Comparison of ENCODE assay signal across 8 mouse cellular contexts in the genomic region with DNA sequence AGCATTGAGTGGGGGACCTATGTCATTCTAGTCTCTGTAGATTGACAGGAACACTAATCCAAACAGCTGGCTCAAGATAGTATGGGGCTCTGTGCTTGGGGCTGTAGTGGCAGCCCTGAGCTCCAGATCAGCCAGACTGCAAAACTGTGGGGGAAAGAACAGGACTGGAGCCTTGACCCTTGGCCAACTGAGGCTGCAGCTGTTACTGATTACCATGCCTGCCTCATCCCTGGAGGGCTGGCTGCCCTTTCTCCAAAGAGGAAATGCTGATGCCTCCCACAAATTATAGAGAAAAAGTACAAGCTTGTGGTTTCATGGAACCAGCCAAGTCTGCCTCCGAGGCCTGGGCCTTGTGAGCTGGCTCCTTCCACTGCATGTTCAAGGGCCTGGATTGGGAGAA. TPM values are rescaled to one million over a fixed set of nuclear protein-coding genes. Genes with fewer than 3 reads are reported as not detected.
DNase-seq lines count a peak whose midpoint lies in the region; ATAC-seq and TF ChIP-seq lines count a peak whose summit lies in the region.

No protein-coding gene starts in this region.

- TF ChIP-seq CTCF in layer of hippocampus, adult 2 months (conservative IDR thresholded peaks at IDR 0.05), result no peak

- no peak for ATAC-seq in neural tube, embryonic 15.5 days (ENCODE audit: low FRiP score)
- no peak for ATAC-seq in activated CD4-positive, CD25-positive, alpha-beta regulatory T cell, adult 4 months
- no peak for ATAC-seq in erythroblast, adult 5-6 weeks (replicated peaks; ENCODE audit: low FRiP score, poor library complexity, severe bottlenecking)

- H3K27me3 ChIP-seq in neural tube, embryonic 15.5 days (replicated peaks), result no peaks in the 10 kb centered on the region

- peak; percentile 40 for DNase-seq in neural tube, embryonic 10.5 days (ENCODE audit: extremely low spot score, low spot score)
- peak; percentile 10 to 27 for DNase-seq in gastrocnemius, adult 8-10 months (ENCODE audit: low spot score in 2 of 2)
- DNase-seq in kidney, postnatal 4 days, result peak; percentile 48 to 68
- DNase-seq in skeletal muscle tissue, adult 2 months (ENCODE audit: low read depth, low spot score), result peak; percentile 44
- no peak for DNase-seq in layer of hippocampus, adult 2 months (ENCODE audit: low spot score in 2 of 2)

- H3K4me2 ChIP-seq in neural tube, embryonic 15.5 days, result no peak overlapping the region

- H3K9me3 ChIP-seq in neural tube, embryonic 15.5 days (replicated peaks), result 0 out of 2 replicates have a peak, but pooled peaks cover 3% of the 10 kb centered on the region

- no peaks in the 10 kb centered on the region for H3K4me1 ChIP-seq in neural tube, embryonic 15.5 days

- 75% methylated on average over 1 of the region's 1 CpGs for WGBS in neural tube, embryonic 15.5 days

- H3K4me3 ChIP-seq in neural tube, embryonic 15.5 days (replicated peaks), result no peak overlapping the region
- H3K4me3 ChIP-seq in layer of hippocampus, adult 2 months, result no peak overlapping the region

- no peak overlapping the region for H3K27ac ChIP-seq in neural tube, embryonic 15.5 days (replicated peaks)
- no peak overlapping the region for H3K27ac ChIP-seq in layer of hippocampus, adult 2 months

- no peaks in the 10 kb centered on the region for H3K36me3 ChIP-seq in neural tube, embryonic 15.5 days

- no peak overlapping the region for H3K9ac ChIP-seq in neural tube, embryonic 15.5 days (replicated peaks)

RNA-seq across cellular contexts. Expression of gene Asb13, which starts 36.2 kb away (rescaled TPM):
- polyA plus RNA-seq in neural tube, embryonic 15.5 days (2015; fragmentation: Nextera tagmentation; extraction: Ambion mirVana), result 13.4 and 15.3 TPM in 2 replicates
- 10 to 100 TPM; 12.1 to 14.7 (median 13.0) TPM for total RNA-seq in gastrocnemius, adult 8-10 months (2022)
- 10 to 100 TPM; 19.2 to 23.8 TPM for polyA plus RNA-seq in activated CD4-positive, CD25-positive, alpha-beta regulatory T cell, adult 4 months (2017; shearing (Covaris generic))
- total RNA-seq in layer of hippocampus, adult 2 months (2021), result 10 to 100 TPM; 31.8 to 35.1 TPM
- total RNA-seq in erythroblast, adult 5-6 weeks (2015; ENCODE audit: low replicate concordance), result 0.42 and 2.5 TPM in 2 replicates
- total RNA-seq in erythroblast, adult 5-6 weeks (2017; ENCODE audit: low replicate concordance), result 2.6 TPM in 1 of 2 replicates, not detected in the other

RNA-seq across cellular contexts. Expression of gene Fam208b, which starts 59.1 kb away (rescaled TPM):
- polyA plus RNA-seq in neural tube, embryonic 15.5 days (2015; fragmentation: Nextera tagmentation; extraction: Ambion mirVana), result 13.5 and 14.7 TPM in 2 replicates
- 10 to 100 TPM in 1 of 4 experiments, 1 to 10 TPM in 3; 7.1 to 11.8 (median 7.6) TPM for total RNA-seq in gastrocnemius, adult 8-10 months (2022)
- 10 to 100 TPM; 18.6 to 19.2 TPM for polyA plus RNA-seq in activated CD4-positive, CD25-positive, alpha-beta regulatory T cell, adult 4 months (2017; shearing (Covaris generic))
- 10 to 100 TPM; 26.0 to 27.9 TPM for total RNA-seq in layer of hippocampus, adult 2 months (2021)
- 12.7 and 34.0 TPM in 2 replicates for total RNA-seq in erythroblast, adult 5-6 weeks (2015; ENCODE audit: low replicate concordance)
- 9.8 and 13.7 TPM in 2 replicates for total RNA-seq in erythroblast, adult 5-6 weeks (2017; ENCODE audit: low replicate concordance)

Comparison
In these comparisons a context has a peak if more than half of its experiments do, and no peak if none do; other contexts are left out.
1. DNase-seq: peak in neural tube, embryonic 10.5 days (single experiment), gastrocnemius, adult 8-10 months (2 of 2), kidney, postnatal 4 days (2 of 2) and skeletal muscle tissue, adult 2 months (single experiment); none in layer of hippocampus, adult 2 months (0 of 2).